Mouse (Mus musculus): Measurements from ENCODE around the gene Nkx6-2.

- TF ChIP-seq CTCF (IDR thresholded peaks at IDR 0.05) (no peak), POLR2A (IDR thresholded peaks at IDR 0.05; ENCODE audit: insufficient read depth, low read depth, low read length) (no peak)
Measured at GRCm38 (mm10) chr7:139579261-139579905, 3.2 kb downstream of the Nkx6-2 start.
